Mouse (Mus musculus) regulatory T cell (primary cell): ENCODE measurements around the gene Dlst.

Source experiments
- in situ Hi-C: fragments of 300-600 bp; cut with MboI, MseI; formaldehyde crosslinking; loops from one replicate; pipeline ENCODE4 v1.15.1; 2025; ENCODE audit warnings: high pct_unique_total_duplicates

Gene Dlst

GRCm38 (mm10) chr12:85110698-85111592 lies at the start of gene Dlst, which contains the start of gene Prox2:
Dlst (plus strand) TSS chr12:85110833.
Prox2 (minus strand) TSS chr12:85110759.
- in situ Hi-C loops = no loop called here

- in situ Hi-C loops = no loop called here
Measured at GRCm38 (mm10) chr12:85071043-85071442, 39.6 kb upstream of the Dlst start.

- in situ Hi-C loops = no loop called here
Measured at GRCm38 (mm10) chr12:85077100-85077499, 33.5 kb upstream of the Dlst start.

- in situ Hi-C loops = no loop called here
Measured at GRCm38 (mm10) chr12:85084257-85084656, 26.4 kb upstream of the Dlst start.

GRCm38 (mm10) chr12:85084941-85085340 lies 25.7 kb upstream of the Dlst start:
- in situ Hi-C loops = no loop called here

GRCm38 (mm10) chr12:85087845-85088244 lies 22.8 kb upstream of the Dlst start:
- in situ Hi-C loops = no loop called here

GRCm38 (mm10) chr12:85091190-85091589 lies 19.4 kb upstream of the Dlst start:
- in situ Hi-C loops = no loop called here

- in situ Hi-C loops = no loop called here
Measured at GRCm38 (mm10) chr12:85092214-85092613, 18.4 kb upstream of the Dlst start.

- in situ Hi-C loops = no loop called here
Measured at GRCm38 (mm10) chr12:85094010-85094409, 16.6 kb upstream of the Dlst start.

GRCm38 (mm10) chr12:85094706-85095105 lies 15.9 kb upstream of the Dlst start:
- in situ Hi-C loops = no loop called here

GRCm38 (mm10) chr12:85095146-85095545 lies 15.5 kb upstream of the Dlst start:
- in situ Hi-C loops = no loop called here

- in situ Hi-C loops = no loop called here
Measured at GRCm38 (mm10) chr12:85095859-85096258, 14.8 kb upstream of the Dlst start.

- in situ Hi-C loops = no loop called here
Measured at GRCm38 (mm10) chr12:85101001-85101400, 9.6 kb upstream of the Dlst start.

- in situ Hi-C loops = no loop called here
Measured at GRCm38 (mm10) chr12:85101521-85102106, 9.0 kb upstream of the Dlst start.

GRCm38 (mm10) chr12:85103096-85103495 lies 7.5 kb upstream of the Dlst start:
- in situ Hi-C loops = no loop called here

GRCm38 (mm10) chr12:85104789-85105188 lies 5.8 kb upstream of the Dlst start:
- in situ Hi-C loops = no loop called here

GRCm38 (mm10) chr12:85106292-85106691 lies 4.3 kb upstream of the Dlst start:
- in situ Hi-C loops = no loop called here

- in situ Hi-C loops = no loop called here
Measured at GRCm38 (mm10) chr12:85108643-85109042, 2.0 kb upstream of the Dlst start.

- in situ Hi-C loops = no loop called here
Measured at GRCm38 (mm10) chr12:85109426-85109825, 1.2 kb upstream of the Dlst start.

GRCm38 (mm10) chr12:85110011-85110697 lies 479 bp upstream of the Dlst start:
- in situ Hi-C loops = no loop called here

GRCm38 (mm10) chr12:85112550-85113251 lies 2.1 kb downstream of the Dlst start:
- in situ Hi-C loops = no loop called here

GRCm38 (mm10) chr12:85113337-85113736 lies 2.7 kb downstream of the Dlst start:
- in situ Hi-C loops = no loop called here
